Mouse (Mus musculus) intestine, embryonic 14.5 days (tissue): Measurements from ENCODE around the gene Klf13. TPM values are rescaled to one million over a fixed set of nuclear protein-coding genes. Genes with fewer than 3 reads are reported as not detected.

Source experiments
- ATAC-seq: fragments of 200-750 bp; cut with Nextera tagmentation; replicated peaks from 2 replicates; pipeline ENCODE4 v1.8.0; 2017; ENCODE audit warnings: low read depth, moderate number of reproducible peaks, moderate TSS enrichment, moderate library complexity; ENCODE audit not compliant: low FRiP score, low TSS enrichment
- DNase-seq: peaks from one replicate; pipeline ENCODE4 v3.0.0-alpha.2; 2018; ENCODE audit warnings: low spot score
- H3K27ac ChIP-seq: fragments of 300-500 bp; sonication (generic); 2 replicates; pipeline ENCODE4 v1.5.1; 2014; ENCODE audit warnings: low read depth, mild to moderate bottlenecking, control low read depth
- H3K27me3 ChIP-seq: fragments of 300-500 bp; sonication (generic); replicated peaks from 2 replicates; pipeline ENCODE4 v1.6.1; 2014; ENCODE audit warnings: low read length, control low read depth; ENCODE audit not compliant: control insufficient read depth, insufficient read depth
- H3K36me3 ChIP-seq: fragments of 300-500 bp; sonication (generic); 2 replicates; pipeline ENCODE4 v1.6.1; 2014; ENCODE audit warnings: low read length, control low read depth; ENCODE audit not compliant: control insufficient read depth, insufficient read depth
- H3K4me1 ChIP-seq: fragments of 300-500 bp; sonication (generic); replicated peaks from 2 replicates; pipeline ENCODE4 v1.6.1; 2014; ENCODE audit warnings: low read length, control low read depth, mixed read lengths; ENCODE audit not compliant: control insufficient read depth, insufficient read depth
- H3K4me2 ChIP-seq: fragments of 300-500 bp; sonication (generic); 2 replicates; pipeline ENCODE4 v1.6.1; 2014; ENCODE audit warnings: low read length
- H3K4me3 ChIP-seq: fragments of 300-500 bp; sonication (generic); 2 replicates; pipeline ENCODE4 v1.5.1; 2014; ENCODE audit warnings: low read depth, low read length, control low read depth, mixed read lengths
- H3K9ac ChIP-seq: fragments of 300-500 bp; sonication (generic); 2 replicates; pipeline ENCODE4 v1.6.1; 2014; ENCODE audit warnings: mild to moderate bottlenecking, low read length
- H3K9me3 ChIP-seq: fragments of 300-500 bp; sonication (generic); 2 replicates; pipeline ENCODE4 v1.6.1; 2016; ENCODE audit warnings: low read length, control low read depth; ENCODE audit not compliant: control insufficient read depth
- WGBS: fragments of 180-500 bp; shearing (Covaris S2); extraction: QIAGEN DNeasy Blood & Tissue Kit; methylation state at CpG from one replicate; pipeline ENCODE4 v1.1.7; 2014; 5-methylcytosine and 5-hydroxymethylcytosine counted together
- polyA plus RNA-seq: library from polyadenylated mRNA; unstranded; fragments of >200 nt; fragmentation: Nextera tagmentation; extraction: Ambion mirVana; gene quantifications from 2 replicates; pipeline ENCODE4 v1.2.1, GENCODE M21; 2014

Klf13 gene
- polyA plus RNA-seq, 1 experiment from 2014 or later, result 32.1 TPM

DNA sequence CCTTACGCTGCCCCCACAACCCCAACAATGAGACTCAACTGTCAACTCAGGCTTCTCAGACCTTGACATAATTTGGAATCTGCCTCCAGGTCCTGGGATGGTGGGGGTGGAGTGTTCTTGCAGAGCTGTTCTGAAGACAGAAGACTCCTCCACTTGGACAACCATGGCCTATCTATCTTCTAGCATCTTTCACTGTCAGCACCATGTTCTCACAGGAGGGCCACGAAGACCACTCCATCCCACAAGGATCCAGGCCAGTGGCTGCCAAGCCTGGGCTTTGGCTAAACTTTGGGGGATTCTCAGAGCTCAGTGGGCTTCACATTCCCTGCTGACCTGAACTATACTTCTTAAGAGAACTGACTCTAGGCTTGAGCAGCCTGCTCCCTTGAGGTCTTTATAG lies 23.8 kb downstream of the Klf13 start:
- H3K9me3 ChIP-seq, result no peaks in the 10 kb centered on the region
- DNase-seq, result no peak
- no peaks in the 10 kb centered on the region for H3K27me3 ChIP-seq
- ATAC-seq, result no peak
- 98% methylated on average over 2 of the region's 2 CpGs for WGBS
- H3K4me3 ChIP-seq, result no peak overlapping the region
- H3K27ac ChIP-seq, result no peak overlapping the region
- H3K4me2 ChIP-seq, result no peak overlapping the region
- H3K4me1 ChIP-seq, result peaks cover 32% of the 10 kb centered on the region
- H3K36me3 ChIP-seq, result no peaks in the 10 kb centered on the region
- H3K9ac ChIP-seq, result no peak overlapping the region

- Histone ChIP-seq H3K4me3 (no peak overlapping the region), H3K9me3 (no peaks in the 10 kb centered on the region), H3K27me3 (no peaks in the 10 kb centered on the region), H3K9ac (no peak overlapping the region), H3K27ac (peak overlapping the region; percentile 14; the same call in 1 of the 2 replicates), H3K4me1 (peaks cover 32% of the 10 kb centered on the region), H3K4me2 (no peak overlapping the region), H3K36me3 (no peaks in the 10 kb centered on the region)
- 39% methylated on average over 10 of the region's 10 CpGs for WGBS
- no peak for DNase-seq
- ATAC-seq, result 0 out of 2 replicates have a peak, but pooled peaks have one; percentile 22
These were observed 24.7 kb downstream of the Klf13 start for GRCm38 (mm10) chr7:63913724-63914692.

DNA sequence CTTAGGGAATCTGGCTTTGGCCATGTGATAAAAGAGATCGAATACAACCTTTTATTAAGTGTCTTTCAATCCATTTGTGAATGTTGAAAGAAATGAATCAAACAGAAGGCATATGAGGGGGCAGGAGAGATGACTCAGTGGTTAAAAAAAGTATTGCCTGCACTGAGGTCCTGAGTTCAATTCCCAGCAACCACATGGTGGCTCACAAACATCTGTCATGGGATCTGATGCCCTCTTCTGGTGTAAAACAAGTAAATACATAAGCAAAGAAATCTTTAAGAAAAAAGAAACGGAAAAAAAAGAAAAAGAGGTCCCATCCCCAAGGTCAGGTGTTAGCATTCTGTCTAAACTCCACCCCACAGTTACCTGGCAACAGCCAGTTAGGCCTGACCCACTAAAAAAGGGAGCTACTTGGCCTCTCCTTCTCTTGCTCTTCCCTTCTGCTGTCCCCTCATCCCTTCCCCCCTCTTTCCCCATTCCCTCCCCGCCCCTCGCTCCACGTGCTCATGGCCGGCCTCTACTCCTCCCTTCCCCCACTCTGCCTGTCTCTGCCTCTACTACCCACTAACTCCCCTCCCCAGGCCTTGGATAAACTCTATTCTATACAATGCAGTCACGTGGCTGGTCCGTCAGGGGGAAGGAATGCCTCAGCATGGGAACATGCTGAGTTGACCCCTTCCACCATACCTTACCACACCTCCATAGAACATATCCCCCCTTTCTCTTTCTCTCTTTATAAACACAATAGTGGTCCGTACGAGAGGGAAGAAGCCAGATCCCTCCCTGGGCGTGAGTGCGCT lies 25.6 kb downstream of the Klf13 start:
- peaks cover 40% of the 10 kb centered on the region for H3K4me1 ChIP-seq

GRCm38 (mm10) chr7:63912234-63912810 lies 26.4 kb downstream of the Klf13 start:
- H3K27me3 ChIP-seq, result no peaks in the 10 kb centered on the region
- no peaks in the 10 kb centered on the region for H3K36me3 ChIP-seq
- H3K4me3 ChIP-seq, result no peak overlapping the region
- DNase-seq (no peak), ATAC-seq (peak; percentile 52; the same call in 1 of the 2 replicates)
- no peak overlapping the region for H3K27ac ChIP-seq
- no peaks in the 10 kb centered on the region for H3K9me3 ChIP-seq
- H3K4me1 ChIP-seq, result peaks cover 42% of the 10 kb centered on the region
- H3K4me2 ChIP-seq, result no peak overlapping the region
- WGBS, result 26% methylated on average over 7 of the region's 7 CpGs
- no peak overlapping the region for H3K9ac ChIP-seq

More for the DNA sequence above, 25.6 kb downstream of the Klf13 start:
- H3K9me3 ChIP-seq, result no peaks in the 10 kb centered on the region
- no peak overlapping the region for H3K4me2 ChIP-seq
- 41% methylated on average over 12 of the region's 12 CpGs for WGBS
- DNase-seq, result no peak
- H3K36me3 ChIP-seq, result no peaks in the 10 kb centered on the region
- no peak overlapping the region for H3K4me3 ChIP-seq
- no peaks in the 10 kb centered on the region for H3K27me3 ChIP-seq
- ATAC-seq, result no peak
- no peak overlapping the region for H3K9ac ChIP-seq
- H3K27ac ChIP-seq, result no peak overlapping the region

DNA sequence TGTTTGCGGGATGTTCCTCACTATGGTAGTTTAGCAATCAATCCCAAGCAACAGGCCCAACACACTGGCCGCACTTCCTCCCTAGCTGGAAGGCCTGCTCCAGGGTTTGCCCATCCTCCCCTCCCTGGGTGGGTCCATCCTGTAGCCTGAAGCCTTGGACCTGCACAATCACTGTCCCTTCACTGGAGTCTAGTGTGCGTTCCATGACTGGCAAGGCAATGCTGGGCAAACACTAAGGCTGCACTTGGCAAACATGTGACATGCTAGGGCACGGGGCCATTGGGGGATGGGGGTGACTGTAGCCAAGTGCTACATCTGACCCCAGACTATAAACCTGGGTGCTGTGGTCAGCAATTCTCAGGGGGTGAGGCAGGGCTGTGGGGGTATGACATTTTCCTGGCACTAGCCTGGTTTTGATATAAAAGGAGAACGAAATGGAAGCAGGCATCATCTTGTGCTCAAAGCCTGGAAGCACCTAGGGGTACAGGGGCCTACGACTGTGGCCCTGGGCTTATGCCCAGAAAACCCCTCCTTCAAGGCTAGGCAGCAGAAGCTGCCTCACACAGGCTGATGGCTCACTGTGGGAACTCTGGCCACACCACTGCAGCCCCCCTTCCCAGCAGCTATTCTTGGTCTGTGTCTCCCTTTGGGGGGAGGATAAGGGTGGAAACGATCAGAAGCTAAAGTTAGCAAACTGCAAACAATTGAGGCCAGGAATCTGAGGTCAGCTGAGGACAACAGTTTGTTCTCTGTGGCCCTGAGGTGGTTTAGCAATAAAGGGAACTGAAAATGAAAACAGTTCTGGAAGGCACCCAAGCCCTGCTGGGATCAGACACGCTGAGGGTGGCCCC lies 27.1 kb downstream of the Klf13 start:
- 52% methylated on average over 8 of the region's 8 CpGs for WGBS
- Histone ChIP-seq H3K36me3 (no peaks in the 10 kb centered on the region), H3K27ac (no peak overlapping the region), H3K9ac (no peak overlapping the region), H3K4me2 (no peak overlapping the region), H3K9me3 (no peaks in the 10 kb centered on the region), H3K27me3 (no peaks in the 10 kb centered on the region), H3K4me1 (peaks cover 42% of the 10 kb centered on the region), H3K4me3 (no peak overlapping the region)
- no peak for ATAC-seq
- no peak for DNase-seq

DNA sequence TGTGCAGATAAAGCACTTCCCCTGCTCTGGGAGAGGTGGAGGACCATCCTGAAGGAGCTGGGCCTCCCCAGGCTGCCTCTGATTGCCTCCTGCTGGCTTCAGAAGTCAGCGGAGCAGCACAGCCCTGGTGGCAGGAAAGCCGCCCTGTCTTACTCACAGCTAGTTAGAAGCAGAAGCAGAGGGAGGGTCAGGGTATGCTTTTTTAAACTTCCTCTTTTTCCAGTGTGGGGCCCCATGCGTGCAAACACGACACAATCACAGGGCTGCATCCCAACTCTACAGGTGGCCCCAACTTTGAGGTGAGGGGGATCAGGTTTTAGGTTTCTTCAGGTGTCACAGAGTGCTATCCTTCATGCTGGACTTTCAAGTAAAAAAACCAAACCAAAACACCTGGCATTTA lies 27.8 kb downstream of the Klf13 start:
- 47% methylated on average over 4 of the region's 4 CpGs for WGBS
- H3K9ac ChIP-seq, result no peak overlapping the region
- H3K4me2 ChIP-seq, result no peak overlapping the region
- no peaks in the 10 kb centered on the region for H3K27me3 ChIP-seq
- ATAC-seq (no peak), DNase-seq (no peak)
- H3K27ac ChIP-seq, result no peak overlapping the region
- H3K9me3 ChIP-seq, result no peaks in the 10 kb centered on the region
- no peaks in the 10 kb centered on the region for H3K36me3 ChIP-seq
- H3K4me3 ChIP-seq, result no peak overlapping the region
- H3K4me1 ChIP-seq, result peaks cover 42% of the 10 kb centered on the region

- Histone ChIP-seq H3K4me2 (no peak overlapping the region), H3K27ac (no peak overlapping the region), H3K9me3 (no peaks in the 10 kb centered on the region), H3K36me3 (no peaks in the 10 kb centered on the region), H3K9ac (no peak overlapping the region), H3K27me3 (no peaks in the 10 kb centered on the region), H3K4me3 (no peak overlapping the region), H3K4me1 (peaks cover 42% of the 10 kb centered on the region)
- no peak for DNase-seq
- 80% methylated on average over 5 of the region's 5 CpGs for WGBS
- no peak for ATAC-seq
These were observed 28.5 kb downstream of the Klf13 start for GRCm38 (mm10) chr7:63910225-63910624.
